Mouse (Mus musculus): ENCODE measurements at regions not wholly inside any gene's neighbourhood (a gene's known extent, or its start where the extent isn't known, plus 50 kb on each side); places are given as distances from the start of the nearest gene placed in this dataset.

DNA sequence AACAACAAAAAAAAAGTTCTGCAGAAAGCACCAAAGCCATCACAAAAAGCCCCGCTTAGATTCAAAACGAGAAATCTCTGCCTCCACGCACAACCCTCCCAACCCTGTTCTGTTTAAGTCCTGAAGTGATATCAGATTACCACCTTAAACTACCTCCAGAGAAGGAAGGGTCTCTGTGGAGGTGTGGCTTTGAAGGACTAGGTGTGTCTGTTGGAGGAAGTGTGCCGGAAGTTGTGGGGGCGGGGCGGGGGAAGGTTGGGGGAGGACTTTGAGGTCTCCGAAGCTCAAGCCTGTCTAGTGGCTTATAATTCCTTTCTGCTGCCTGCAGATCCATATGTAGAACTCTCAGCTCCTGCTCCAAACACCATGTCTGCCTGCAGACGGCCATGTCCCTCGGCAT lies 173.6 kb downstream of the Mreg start:
- no peak for DNase-seq

- no peak for DNase-seq
These were observed 175.5 kb downstream of the Mreg start for GRCm38 (mm10) chr1:72036600-72036999.

DNA sequence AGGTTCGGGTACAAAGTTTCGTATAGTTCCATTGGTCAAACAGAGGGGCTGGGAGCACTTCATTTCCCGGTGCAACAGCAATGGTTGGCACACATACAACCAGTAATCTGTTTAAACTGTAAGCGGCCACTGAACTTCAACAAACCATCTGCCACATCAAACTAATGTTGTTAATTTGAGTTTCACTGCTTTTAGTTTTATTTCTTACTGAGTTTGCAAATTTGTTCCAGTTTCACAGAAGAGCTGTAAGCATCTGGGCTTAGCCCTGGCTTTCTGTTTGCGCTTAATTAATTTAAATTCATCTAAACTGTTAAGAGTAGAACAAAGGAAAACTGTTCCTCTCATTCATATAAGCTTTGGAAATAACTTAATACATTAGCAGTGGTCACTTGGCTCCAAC lies 176.0 kb downstream of the Mreg start:
- DNase-seq: no peak

DNA sequence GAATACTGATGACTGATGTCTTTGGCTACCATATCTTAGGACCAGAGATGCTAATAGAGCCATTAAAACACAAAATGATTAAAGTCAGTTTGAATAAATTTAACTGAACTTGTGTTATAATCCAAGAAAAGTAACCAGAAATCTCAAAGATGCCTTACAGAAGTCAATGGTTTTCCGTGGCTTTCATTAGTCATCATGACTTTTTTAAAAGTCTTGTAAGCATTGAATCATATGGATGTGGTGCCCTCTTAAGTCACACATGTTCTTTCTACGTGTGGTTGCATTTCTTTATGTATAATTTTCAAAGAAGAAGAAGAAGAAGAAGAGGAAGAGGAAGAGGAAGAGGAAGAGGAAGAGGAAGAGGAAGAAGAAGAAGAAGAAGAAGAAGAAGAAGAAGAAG lies 178.2 kb downstream of the Mreg start:
- no peak for DNase-seq

GRCm38 (mm10) chr1:72032214-72032613 lies 179.9 kb downstream of the Mreg start:
- no peak for DNase-seq

- DNase-seq: no peak
These were observed 181.2 kb downstream of the Mreg start for GRCm38 (mm10) chr1:72030763-72031405.

DNA sequence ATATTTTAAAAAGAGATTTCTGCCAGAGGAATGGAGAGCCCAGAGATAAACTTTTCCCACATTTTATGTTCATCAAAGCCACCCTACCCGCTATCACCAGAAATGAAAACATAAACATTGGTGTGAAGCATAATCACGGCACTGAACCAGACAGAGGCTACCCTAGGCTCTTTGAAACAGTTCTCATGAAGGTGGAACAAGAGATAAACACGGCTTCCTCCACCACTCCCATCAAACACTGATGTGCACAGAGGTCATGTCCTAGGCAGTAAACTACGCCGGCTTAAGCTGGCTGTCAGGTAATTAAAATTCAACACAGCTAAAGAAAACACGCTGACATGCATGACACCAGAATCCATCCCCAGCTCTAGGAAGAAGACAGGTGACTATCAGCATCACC lies 182.5 kb downstream of the Mreg start:
- DNase-seq: no peak

DNA sequence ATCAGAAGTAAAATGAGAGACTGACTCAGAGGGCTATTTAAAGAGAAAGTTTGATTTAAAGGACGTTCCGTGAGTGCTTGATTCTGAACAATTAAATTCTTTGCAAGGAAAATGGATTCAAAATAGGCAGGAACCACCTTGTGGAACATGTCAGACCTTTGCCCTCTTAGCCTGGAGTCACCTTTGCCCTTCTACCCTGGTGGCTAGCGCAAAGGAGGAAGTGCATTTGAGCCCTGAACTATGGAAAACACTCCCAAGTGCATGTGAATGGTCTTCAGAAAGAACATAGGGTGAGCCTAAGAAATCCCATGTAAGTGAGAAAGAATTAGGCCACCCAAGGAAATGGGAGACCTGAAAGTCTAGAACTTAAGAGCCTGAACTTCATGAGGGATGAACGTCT lies 185.2 kb downstream of the Mreg start:
- DNase-seq: no peak

DNA sequence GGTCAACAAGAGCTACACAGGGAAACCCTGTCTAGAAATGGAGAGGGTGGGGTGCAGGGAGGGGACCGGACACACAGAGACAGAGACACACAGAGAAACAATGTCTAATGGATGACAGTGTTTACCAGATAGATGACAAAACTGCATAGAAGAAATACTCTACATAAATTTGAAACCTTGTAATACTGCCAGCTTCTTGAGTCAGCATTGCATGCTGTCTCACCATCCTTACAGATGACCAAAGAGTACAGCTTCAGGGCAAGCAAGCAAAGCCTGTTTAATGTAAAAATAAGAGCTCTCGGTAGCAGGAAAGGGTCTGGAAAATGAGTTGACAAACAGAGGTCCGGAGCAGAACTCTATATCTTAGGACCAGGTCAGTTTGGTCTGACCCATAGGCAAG lies 189.5 kb downstream of the Mreg start:
- no peak for DNase-seq

DNA sequence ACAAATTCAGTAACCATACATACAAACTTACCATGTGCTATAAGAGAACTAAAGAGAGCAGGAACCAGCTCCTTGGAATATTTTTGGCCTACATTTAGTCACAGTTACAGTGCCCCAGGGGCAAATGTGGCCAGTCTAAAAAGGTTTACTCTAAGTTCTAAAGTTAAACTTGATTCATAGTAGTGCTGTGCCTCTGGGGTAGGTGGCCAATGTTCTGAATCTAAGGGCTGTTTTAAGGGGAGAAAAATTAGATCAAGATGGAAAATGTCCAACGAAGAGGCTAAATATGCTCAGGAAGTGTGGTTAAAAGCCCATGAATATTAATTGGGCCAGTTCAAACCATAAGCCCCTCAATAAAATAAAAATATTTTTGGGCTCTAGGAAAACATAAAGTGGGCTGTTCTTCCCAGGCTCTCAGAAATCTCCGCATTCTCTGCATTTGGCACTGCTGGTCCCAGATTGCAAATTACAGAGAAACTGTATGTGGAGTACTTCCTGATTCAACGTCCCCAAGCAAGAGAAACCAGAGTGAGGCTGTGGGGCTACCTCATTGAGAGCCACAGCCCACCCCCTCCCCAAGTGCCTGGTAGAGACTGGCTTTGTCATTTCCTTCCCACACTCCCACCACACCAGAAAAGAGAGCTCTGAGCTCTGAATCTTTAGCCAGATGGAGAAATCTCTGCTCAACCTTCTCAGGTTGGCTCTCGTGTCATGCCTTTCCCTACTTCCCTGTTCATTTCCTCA lies 193.5 kb downstream of the Mreg start:
- DNase-seq: no peak

- no peak for DNase-seq
These were observed 194.2 kb downstream of the Mreg start for GRCm38 (mm10) chr1:72017814-72018478.

DNA sequence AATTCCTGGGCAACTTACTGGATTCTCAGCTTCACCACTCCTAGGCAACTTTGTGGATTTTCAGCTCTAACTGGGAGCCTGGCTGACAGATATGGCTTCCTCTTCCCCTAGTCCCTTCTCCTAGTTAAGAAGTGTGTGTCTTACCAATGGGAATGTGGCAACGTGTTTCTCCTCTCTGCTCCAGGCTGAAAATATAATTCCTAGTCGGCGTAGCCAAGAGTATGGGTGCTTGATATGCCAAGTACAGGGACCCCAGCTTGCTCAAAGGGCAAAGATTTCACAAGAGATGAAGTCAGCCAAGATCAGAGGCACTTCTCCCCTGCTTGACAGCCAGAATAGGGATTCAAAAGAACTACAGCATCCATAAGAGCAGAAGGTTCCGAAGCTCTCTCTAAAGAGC lies 196.6 kb downstream of the Mreg start:
- DNase-seq: no peak

DNA sequence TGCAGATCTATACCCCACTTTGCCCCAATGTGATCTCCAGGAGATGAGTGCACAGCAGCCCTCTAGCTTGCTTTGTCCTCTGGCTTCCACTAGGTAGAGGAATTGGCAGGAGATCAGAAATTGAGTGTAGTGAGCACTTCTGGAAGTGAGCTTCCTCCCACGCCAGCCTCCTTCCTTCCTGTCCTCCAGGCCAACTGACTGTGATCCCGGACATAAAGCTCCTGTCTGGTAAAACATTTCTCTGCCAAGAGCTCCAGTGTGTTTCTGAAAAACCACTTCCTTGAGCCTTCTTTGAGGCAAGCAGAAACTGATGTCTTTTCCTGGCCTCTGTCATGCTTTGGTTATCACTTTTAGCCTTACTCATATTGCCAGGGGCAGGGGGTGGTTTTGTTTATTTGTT lies 197.5 kb downstream of the Mreg start:
- DNase-seq: peak; percentile 32 to 38

DNA sequence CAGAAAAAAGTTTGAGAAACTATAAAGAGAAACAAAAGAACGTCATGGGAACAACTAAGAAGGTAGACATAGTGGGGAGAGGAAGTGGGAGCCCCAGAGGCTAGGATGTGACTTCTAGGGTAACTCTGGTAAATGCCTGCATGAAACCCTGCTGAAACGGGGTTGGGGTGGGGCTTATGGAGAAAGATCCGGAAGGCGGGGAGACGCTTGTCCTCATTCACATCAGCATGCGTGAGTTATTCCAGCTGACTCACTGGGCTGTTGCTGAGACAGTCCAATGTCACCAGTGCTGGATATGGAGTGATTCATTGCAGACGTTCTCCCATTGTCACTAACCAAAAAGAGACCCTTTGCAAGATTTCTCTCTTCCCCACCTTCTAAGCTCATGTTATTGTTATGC lies 198.2 kb downstream of the Mreg start:
- DNase-seq: peak; percentile 69 to 71

GRCm38 (mm10) chr1:72012710-72013109 lies 199.4 kb downstream of the Mreg start:
- peak; percentile 12 to 33 for DNase-seq

- DNase-seq: peak in 1 of 2 experiments; percentile 25
These were observed 202.7 kb downstream of the Mreg start for GRCm38 (mm10) chr1:72009270-72009928.

GRCm38 (mm10) chr1:72006696-72007291 lies 205.3 kb downstream of the Mreg start:
- DNase-seq: no peak

- DNase-seq: no peak
These were observed 206.2 kb downstream of the Mreg start for GRCm38 (mm10) chr1:72005956-72006355.

DNA sequence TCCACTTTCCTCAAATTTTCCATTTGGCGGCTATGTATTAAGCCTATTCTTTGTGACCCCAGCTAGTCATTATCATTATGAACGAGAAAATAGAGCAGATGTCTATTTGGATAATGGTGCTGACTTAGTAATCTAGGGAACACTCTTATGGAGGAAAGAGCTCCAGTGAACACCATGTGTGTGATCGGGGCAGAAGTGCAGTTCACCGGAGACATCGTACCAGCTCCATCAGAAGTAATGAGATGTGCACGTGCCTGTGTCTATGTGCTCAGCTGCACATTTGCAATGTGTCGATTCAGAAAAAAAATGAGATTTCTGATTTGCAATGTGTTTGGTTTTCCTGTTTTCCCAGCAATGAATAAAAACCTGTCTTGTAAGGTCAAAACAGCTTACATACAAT lies 206.6 kb downstream of the Mreg start:
- no peak for DNase-seq

- no peak for DNase-seq
These were observed 208.5 kb downstream of the Mreg start for GRCm38 (mm10) chr1:72003424-72004278.

- no peak for DNase-seq
These were observed 209.5 kb downstream of the Mreg start for GRCm38 (mm10) chr1:72002471-72003116.
